Mouse (Mus musculus) E14TG2a.4 (cell line): ENCODE results near the gene Dhx34.

Experiments used
- CTCF ChIP-seq: conservative IDR thresholded peaks from 2 replicates; pipeline ENCODE4 v1.5.1; 2014; ENCODE audit warnings: low read length
- NANOG ChIP-seq: IDR thresholded peaks from 2 replicates; pipeline ENCODE4 v1.6.1; 2014; ENCODE audit warnings: borderline replicate concordance, low read length, mixed read lengths
- POU5F1 ChIP-seq: IDR thresholded peaks from 2 replicates; pipeline ENCODE4 v1.6.1; 2014; ENCODE audit warnings: low read length, borderline replicate concordance

DNA sequence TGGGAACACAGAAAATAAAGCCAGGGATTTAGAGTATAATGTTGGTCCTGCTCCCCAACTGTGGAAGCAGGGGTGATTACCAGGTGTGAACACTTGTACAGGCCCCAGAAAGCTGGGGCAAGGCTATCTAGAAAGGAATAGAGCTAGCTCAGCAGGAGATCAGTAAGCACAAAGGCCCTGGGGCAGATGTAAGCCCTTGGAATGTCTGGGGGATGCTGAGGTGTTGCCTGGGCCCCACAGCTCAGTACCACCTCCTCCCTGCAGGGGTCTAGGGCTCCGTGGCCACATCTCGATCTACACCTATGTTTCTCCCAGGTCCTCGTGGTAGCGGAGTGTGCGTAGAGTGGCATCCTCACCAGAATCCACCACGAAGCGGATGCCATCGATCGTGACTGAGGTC, 7.9 kb downstream of the Dhx34 start:
- TF ChIP-seq POU5F1 (no peak), CTCF (no peak; the same call in 1 of the 2 replicates), NANOG (no peak)
